Mouse (Mus musculus): ENCODE measurements at regions not wholly inside any gene's neighbourhood (a gene's known extent, or its start where the extent isn't known, plus 50 kb on each side); places are given as distances from the start of the nearest gene placed in this dataset.
A peak's percentile ranks its signal among the peaks of the same experiment; 100 is the strongest.

- no peak for DNase-seq (ENCODE audit: low spot score)
Measured at GRCm38 (mm10) chr1:35717166-35717565, 351.0 kb upstream of the Hs6st1 start.

DNA sequence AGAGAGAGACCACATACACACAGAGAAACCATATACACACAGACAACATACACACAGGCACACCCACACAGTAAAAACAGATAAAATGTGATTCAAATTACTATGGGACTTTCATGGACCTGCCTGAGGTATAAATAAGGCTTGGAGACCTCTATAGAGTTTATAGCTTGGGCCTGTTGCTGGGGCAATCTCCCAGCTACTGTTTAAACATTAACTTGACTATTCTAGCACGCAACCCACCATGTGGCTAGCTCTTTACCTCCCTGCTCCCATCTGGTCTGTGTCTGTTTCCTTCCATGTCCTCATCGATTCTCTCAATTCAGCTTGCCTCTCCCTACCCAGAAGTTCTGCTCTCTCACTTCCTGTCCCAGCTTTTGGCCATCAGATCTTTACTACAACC is 350.5 kb upstream of the Hs6st1 start:
- no peak for DNase-seq (ENCODE audit: low spot score)

DNA sequence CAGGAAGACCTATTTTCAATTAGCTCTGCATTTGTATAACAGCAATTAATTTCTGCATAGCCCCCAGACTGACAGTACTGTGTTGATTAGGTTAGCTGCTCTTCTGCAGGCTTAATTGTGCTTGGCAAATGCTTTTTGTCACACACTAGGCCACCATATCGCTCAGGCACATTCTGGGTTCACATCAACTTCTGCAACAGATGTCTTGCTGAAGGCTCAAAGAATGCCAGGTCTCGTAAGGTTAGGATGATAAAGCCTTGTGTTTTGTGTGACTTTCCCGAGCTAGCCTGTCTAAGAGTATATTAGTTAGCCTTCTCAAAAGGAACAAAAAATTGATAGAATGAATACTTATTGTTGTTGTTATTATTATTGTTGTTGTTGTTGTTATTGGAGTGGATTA is 348.1 kb upstream of the Hs6st1 start:
- no peak for DNase-seq (ENCODE audit: low spot score)

GRCm38 (mm10) chr1:35724366-35724900 is 343.8 kb upstream of the Hs6st1 start:
- no peak for DNase-seq (ENCODE audit: low spot score)

GRCm38 (mm10) chr1:35726596-35726995 is 341.6 kb upstream of the Hs6st1 start:
- DNase-seq (ENCODE audit: low spot score) = peak; percentile 69

DNA sequence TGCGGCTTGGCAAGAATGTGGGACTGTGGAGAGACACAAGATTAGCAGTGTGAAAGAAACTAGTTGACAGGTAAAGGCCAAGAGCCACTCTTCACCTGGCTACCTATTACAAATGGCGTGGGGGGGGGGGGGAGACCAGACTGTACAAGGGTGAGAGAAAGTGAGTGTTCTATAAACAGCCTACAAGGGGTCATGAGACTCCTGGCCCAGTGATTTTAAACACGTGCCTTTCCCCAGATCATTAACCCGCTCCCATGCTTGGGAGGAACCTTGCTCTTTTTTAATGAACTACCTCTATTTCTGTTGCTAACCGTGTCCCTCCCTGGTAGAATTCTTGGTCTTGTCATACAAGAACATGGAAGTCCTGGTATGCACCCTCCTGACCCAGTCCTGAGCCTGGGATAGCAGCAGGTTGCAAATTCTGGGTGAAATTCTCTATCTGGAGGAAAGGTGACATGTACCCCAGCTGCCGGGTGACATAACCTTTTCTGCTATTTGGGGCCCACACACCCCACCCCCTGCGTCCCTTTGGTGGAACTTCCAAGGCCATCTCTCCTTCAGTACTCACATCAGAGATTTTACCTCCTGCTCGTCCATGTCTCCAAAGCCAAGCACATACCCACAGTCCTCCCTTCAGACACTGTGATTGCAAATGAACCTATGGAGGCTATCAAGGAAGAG is 340.8 kb upstream of the Hs6st1 start:
- no peak for DNase-seq (ENCODE audit: low spot score)

GRCm38 (mm10) chr1:35729785-35730295 is 338.4 kb upstream of the Hs6st1 start:
- no peak for DNase-seq (ENCODE audit: low spot score)

GRCm38 (mm10) chr1:35730309-35730708 is 337.9 kb upstream of the Hs6st1 start:
- DNase-seq (ENCODE audit: low spot score) = no peak

- no peak for DNase-seq (ENCODE audit: low spot score)
Measured at GRCm38 (mm10) chr1:35736247-35736646, 332.0 kb upstream of the Hs6st1 start.

GRCm38 (mm10) chr1:35749603-35750002 is 318.6 kb upstream of the Hs6st1 start:
- no peak for DNase-seq (ENCODE audit: low spot score)

DNA sequence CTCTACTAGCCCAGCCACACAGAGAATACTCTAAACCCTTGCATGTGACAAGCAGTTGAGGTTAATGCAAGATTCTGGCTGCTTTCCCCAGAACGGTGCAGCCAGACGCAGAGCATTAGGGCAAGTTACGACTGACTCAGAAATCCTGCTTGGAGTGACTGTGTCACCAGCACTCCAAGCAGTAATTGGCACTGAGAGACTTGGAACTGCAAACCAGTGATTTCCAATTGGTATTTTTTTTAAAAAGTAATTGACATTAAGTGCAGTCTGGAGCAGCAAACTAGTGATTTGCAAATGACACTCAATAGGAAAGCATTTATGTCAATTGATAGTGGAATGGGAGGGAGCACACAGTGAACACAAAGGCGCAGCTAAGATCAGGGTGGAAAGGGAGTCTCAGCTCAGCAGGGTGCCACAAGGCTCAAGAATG is 318.1 kb upstream of the Hs6st1 start:
- DNase-seq (ENCODE audit: low spot score) = no peak

- no peak for DNase-seq (ENCODE audit: low spot score)
Measured at GRCm38 (mm10) chr1:35752636-35753035, 315.6 kb upstream of the Hs6st1 start.

DNA sequence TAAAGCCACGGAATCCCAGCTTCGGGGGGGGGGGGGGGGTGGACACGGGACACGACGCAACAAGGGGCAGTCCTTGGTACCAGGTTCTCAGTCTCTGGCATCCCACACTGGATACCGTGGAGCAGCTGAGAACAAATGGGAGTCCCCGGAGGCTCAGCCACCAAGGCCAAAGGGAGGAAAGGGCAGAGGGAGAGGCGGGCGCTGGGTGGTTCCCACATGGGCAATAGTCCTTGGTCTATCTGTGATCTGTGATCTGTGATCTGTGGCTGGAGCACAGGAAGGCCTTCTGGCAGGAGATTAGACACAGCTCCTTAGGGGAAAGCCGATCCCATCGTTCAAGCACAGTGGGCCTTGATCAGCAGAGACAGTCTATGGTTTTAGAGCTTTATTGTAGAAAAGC is 314.0 kb upstream of the Hs6st1 start:
- DNase-seq (ENCODE audit: low spot score) = no peak

DNA sequence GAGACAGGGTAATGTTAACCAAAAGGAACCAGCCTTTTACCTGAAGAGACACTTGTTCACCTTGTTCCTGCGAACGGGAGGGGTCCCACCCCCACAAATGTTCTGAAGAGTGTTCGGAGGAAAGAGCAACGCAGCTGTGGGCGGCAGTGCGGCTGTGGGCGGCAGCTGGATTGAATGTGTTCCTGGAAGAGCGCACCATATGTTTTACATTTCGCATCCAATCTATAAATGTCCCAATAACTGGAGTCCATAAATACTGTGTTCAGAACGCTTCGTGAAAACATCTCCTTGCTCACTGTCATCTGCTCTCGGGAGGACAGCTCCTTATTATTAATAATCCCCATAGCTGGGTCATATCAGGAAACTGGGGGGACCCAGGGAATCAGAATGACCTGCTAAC is 309.2 kb upstream of the Hs6st1 start:
- DNase-seq (ENCODE audit: low spot score) = no peak

- no peak for DNase-seq (ENCODE audit: low spot score)
Measured at GRCm38 (mm10) chr1:35759600-35759999, 308.6 kb upstream of the Hs6st1 start.

DNA sequence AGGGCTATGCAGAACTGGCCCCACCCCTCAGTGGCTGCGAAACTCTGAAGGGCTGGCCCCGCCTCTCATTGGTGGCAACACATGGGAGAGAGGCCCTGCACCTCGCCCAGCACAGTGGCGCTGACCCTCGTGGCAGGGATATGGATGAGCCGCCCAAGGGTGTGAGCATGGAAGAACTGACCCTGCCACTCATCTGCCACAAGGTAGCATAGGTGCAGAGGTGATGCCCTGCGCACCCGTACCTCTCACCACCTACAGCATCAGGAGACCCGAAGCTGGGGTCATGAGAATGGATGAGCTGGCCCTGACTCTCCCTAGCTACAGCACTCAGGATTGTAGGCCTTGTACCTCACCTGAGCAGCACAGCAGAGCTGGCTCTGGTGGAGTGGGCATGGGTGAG is 305.1 kb upstream of the Hs6st1 start:
- no peak for DNase-seq (ENCODE audit: low spot score)

DNA sequence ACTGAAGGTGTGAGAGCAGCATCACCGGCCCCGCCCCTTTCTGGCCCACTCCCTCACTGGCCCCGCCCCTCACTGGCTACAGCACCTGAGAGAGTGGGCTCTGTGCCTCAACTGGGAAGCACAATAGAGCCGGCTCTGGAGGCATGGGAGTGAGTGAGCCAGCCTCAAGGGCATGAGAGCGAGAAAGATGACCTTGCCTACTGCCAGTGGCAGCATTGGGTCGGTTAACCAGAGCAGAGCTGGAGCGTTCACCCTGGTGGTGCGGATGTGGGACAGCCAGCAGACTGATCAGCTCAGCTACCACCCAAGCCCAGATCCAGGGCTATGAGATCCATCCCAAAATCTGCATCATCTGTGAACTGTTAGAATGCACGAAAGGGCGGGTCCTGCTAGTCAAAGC is 304.7 kb upstream of the Hs6st1 start:
- no peak for DNase-seq (ENCODE audit: low spot score)

DNA sequence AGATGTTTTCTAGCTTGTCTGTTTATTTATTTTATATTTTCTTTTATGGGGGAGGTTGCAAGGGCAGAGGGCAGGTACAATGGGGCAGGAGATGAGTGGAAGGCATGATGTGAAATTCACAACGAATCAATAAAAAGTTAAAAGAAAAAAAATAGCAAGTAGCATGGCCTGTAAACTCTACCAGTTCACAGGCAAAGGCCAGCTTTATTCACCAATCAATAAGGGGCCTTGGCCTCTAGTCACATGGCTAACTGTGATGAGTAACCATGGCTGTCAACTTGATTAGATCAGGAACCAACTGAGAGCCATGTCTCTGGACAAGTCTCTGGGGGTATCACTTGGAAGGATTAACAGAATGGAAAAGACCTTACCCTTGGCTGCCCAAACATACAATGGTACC is 304.1 kb upstream of the Hs6st1 start:
- no peak for DNase-seq (ENCODE audit: low spot score)

- no peak for DNase-seq (ENCODE audit: low spot score)
Measured at GRCm38 (mm10) chr1:35765692-35766091, 302.5 kb upstream of the Hs6st1 start.

GRCm38 (mm10) chr1:35766271-35766670 is 301.9 kb upstream of the Hs6st1 start:
- no peak for DNase-seq (ENCODE audit: low spot score)

DNA sequence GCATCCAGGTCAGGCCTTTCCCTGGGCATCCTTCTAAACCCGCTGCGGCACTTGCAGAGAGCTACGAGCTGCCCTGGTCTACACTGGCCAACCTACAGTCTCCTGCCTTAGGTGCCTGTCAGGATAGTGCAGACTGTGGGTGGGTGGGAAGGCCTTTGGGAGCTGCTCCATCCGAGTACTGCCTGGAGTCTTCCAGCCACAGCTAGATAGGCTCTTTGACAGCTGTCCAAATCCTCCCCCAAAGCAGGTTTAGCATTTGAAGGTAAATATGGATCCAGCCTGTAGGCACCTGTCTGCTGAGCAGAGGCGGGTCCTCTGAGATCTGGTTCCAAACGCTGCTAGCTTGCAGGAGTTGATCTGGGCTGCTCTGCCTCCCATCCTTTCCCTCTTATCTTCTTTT is 295.6 kb upstream of the Hs6st1 start:
- DNase-seq (ENCODE audit: low spot score) = no peak

DNA sequence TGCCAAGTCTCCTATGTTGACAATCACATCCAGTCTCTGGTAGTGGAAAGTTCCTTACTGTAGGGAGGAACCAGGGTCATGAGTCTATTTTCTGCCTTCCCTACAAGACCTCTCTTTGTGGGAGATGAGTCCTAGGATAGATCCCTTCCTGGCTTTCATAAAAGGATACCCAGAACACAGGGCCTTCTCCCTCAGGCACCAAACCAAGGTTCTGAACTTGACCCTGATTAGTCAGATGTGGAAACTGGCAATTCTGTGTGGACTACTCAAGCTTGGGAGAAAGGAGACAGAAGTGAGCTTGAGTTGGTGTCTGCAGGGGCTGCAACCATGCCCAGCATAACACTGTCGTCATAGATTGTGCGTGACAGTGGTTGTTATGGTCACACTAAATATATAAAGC is 293.6 kb upstream of the Hs6st1 start:
- DNase-seq (ENCODE audit: low spot score) = no peak

- DNase-seq (ENCODE audit: low spot score) = no peak
Measured at GRCm38 (mm10) chr1:35782668-35783067, 285.5 kb upstream of the Hs6st1 start.

GRCm38 (mm10) chr1:35783427-35783826 is 284.8 kb upstream of the Hs6st1 start:
- no peak for DNase-seq (ENCODE audit: low spot score)

All from retina, embryonic 14.5 days (tissue).